Mouse (Mus musculus): ENCODE data around the gene Gata2. TPM values are rescaled to one million over a fixed set of nuclear protein-coding genes. Genes with fewer than 3 reads are reported as not detected.

Gata2 gene
- polyA plus RNA-seq, 1 experiment from 2014 or later: 8.7 TPM

DNA sequence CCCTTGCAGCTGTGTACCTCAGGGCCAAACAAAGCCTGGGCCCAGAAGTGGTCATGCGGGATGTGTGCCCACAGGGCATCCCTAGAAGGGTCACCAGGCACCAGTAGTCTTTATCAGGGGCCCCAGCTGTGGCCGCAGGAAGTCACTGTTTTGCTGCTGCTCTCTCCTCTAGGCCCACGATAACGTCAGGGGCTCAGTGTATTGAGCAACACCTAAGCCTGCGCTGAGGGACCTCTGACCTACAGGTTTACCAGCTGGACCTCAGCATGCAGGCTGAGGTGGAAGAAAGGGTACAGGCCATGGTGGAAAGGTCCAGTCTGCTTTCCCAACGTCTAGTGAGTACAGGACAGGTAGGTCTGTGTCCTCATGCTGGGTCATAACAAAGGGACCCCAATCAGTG is 60.4 kb downstream of the Gata2 start:
- H3K9ac ChIP-seq: no peak overlapping the region
- no peak overlapping the region for H3K4me2 ChIP-seq (replicated peaks)
- H3K27ac ChIP-seq: no peak overlapping the region
- H3K4me3 ChIP-seq (replicated peaks): no peak overlapping the region
- WGBS: 71% methylated on average over 6 of the region's 6 CpGs
- H3K27me3 ChIP-seq (replicated peaks): no peaks in the 10 kb centered on the region
- H3K4me1 ChIP-seq (replicated peaks): 0 out of 2 replicates have a peak, but pooled peaks cover 11% of the 10 kb centered on the region
- H3K9me3 ChIP-seq: no peaks in the 10 kb centered on the region
- no peaks in the 10 kb centered on the region for H3K36me3 ChIP-seq
- no peak for ATAC-seq

DNA sequence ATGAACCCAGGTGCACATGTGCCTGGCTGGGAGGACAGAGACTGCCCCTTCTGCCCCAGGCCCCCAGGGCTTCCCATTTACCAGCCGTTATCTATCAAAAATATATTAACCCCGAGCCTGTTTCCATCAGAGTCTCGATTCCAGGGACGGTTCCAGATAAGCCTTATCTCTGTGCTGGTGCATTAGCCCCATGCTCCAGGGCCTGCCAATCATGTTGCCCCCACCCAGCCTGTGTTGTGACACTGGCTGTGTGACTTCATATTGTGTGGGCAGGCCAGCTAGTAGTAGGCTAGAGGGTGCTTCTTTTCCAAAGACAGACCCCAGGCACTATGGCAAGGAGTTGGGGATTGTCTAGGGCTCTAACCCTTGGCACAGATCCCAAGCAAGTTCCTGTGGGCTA is 61.7 kb downstream of the Gata2 start:
- Histone ChIP-seq H3K4me1 (replicated peaks) (0 out of 2 replicates have a peak, but pooled peaks cover 11% of the 10 kb centered on the region), H3K4me2 (replicated peaks) (no peak overlapping the region), H3K9me3 (no peaks in the 10 kb centered on the region), H3K36me3 (no peaks in the 10 kb centered on the region), H3K4me3 (replicated peaks) (no peak overlapping the region), H3K27ac (no peak overlapping the region), H3K27me3 (replicated peaks) (no peaks in the 10 kb centered on the region), H3K9ac (no peak overlapping the region)
- ATAC-seq: no peak
- 57% methylated on average over 4 of the region's 4 CpGs for WGBS

Other genes starting within 250 kb of the Gata2 start
- gene H1fx, start 212.3 kb upstream of the Gata2 start, polyA plus RNA-seq (2015; fragmentation: Nextera tagmentation; extraction: Ambion mirVana): 23.4 and 29.6 TPM in 2 replicates
- 243 and 244 TPM in 2 replicates for gene Rab7, start 148.6 kb upstream of the Gata2 start, polyA plus RNA-seq (2015; fragmentation: Nextera tagmentation; extraction: Ambion mirVana)
- gene Rpn1, start 109.4 kb upstream of the Gata2 start, polyA plus RNA-seq (2015; fragmentation: Nextera tagmentation; extraction: Ambion mirVana): 423 and 425 TPM in 2 replicates
- gene Dnajb8, start 28.4 kb downstream of the Gata2 start, polyA plus RNA-seq (2015; fragmentation: Nextera tagmentation; extraction: Ambion mirVana): not detected in 2 replicates

Measured in intestine, embryonic 15.5 days (tissue).